Mouse (Mus musculus) erythroblast, embryonic 14.5 days (primary cell): ENCODE data around the gene Pbx2.

Experiments
- GATA1 ChIP-seq: IDR thresholded peaks from 2 replicates; pipeline ENCODE4 v1.6.1; 2012; ENCODE audit warnings: low read length, inconsistent platforms, mixed read lengths
- TAL1 ChIP-seq: IDR thresholded peaks from 3 replicates; pipeline ENCODE4 v1.6.1; 2012; ENCODE audit warnings: low read length, inconsistent platforms, mixed read lengths

DNA sequence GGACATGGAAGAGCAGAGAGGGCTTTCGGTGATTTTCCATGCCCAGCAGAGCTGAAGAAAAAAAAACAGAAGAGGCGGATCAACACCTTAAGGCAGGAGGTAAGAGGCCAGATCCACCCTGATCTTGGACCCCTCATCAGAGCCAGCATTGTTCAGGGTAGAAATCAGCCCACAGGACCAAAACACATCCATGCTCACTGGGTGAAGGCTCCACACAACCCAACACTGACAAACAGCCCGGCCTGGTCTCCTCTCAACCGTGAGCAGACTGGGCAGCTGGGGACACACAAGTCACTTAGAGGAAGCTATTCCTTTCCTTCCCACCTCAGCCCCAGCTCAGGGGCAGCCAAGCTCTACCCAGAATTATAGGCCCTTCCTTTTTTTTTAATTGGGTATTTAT is 43.5 kb upstream of the Pbx2 start:
- TF ChIP-seq TAL1: no peak
- no peak for TF ChIP-seq GATA1
